9 mouse cellular contexts compared by ENCODE assay signal in genomic region chr4:141867498-141867897, GRCm38 (mm10). TPM values are rescaled to one million over a fixed set of nuclear protein-coding genes. Genes with fewer than 3 reads are reported as not detected.
DNase-seq lines count a peak whose midpoint lies in the region; ATAC-seq lines count a peak whose summit lies in the region.
"Had no signal": no experiment of that assay in that cellular context is flagged by ENCODE, and none has a peak within 500 bp of the region (broad histone marks: within the 10 kb centered on the region; RNA-seq: fewer than 3 reads in every experiment).

No protein-coding gene starts in this region.

- no peak overlapping the region for H3K4me3 ChIP-seq in forebrain, embryonic 16.5 days (replicated peaks; ENCODE audit: low read length)
- no peak overlapping the region for H3K4me3 ChIP-seq in hindbrain, embryonic 12.5 days

- peak overlapping the region; percentile 10; the same call in 1 of the 2 replicates for H3K4me2 ChIP-seq in forebrain, embryonic 16.5 days (ENCODE audit: low read length)
- H3K4me2 ChIP-seq in hindbrain, embryonic 12.5 days (replicated peaks), result peak overlapping the region; percentile 21; the same call in 1 of the 2 replicates

- peak; percentile 52 for ATAC-seq in forebrain, embryonic 16.5 days
- ATAC-seq in hindbrain, embryonic 12.5 days (ENCODE audit: low FRiP score), result peak; percentile 79
- ATAC-seq in inflammation-experienced regulatory T-cells, adult 6 months, result no peak

- H3K36me3 ChIP-seq in forebrain, embryonic 16.5 days (ENCODE audit: control insufficient read depth, insufficient read depth), result no peaks in the 10 kb centered on the region
- no peaks in the 10 kb centered on the region; the same call in 1 of the 2 replicates for H3K36me3 ChIP-seq in hindbrain, embryonic 12.5 days

- WGBS in forebrain, embryonic 16.5 days, result 4% methylated on average over 4 of the region's 4 CpGs
- WGBS in hindbrain, embryonic 12.5 days, result 33% methylated on average over 4 of the region's 4 CpGs

- H3K9ac ChIP-seq in forebrain, embryonic 16.5 days (replicated peaks; ENCODE audit: low read depth, low read length), result 0 out of 2 replicates have a peak overlapping the region, but pooled peaks have one; percentile 2
- H3K9ac ChIP-seq in hindbrain, embryonic 12.5 days, result 0 out of 2 replicates have a peak overlapping the region, but pooled peaks have one; percentile 6

- peak overlapping the region; percentile 62 for H3K27ac ChIP-seq in forebrain, embryonic 16.5 days (ENCODE audit: low read length)
- H3K27ac ChIP-seq in hindbrain, embryonic 12.5 days, result peak overlapping the region; percentile 78

- H3K9me3 ChIP-seq in forebrain, embryonic 16.5 days (ENCODE audit: control insufficient read depth, low read length), result no peaks in the 10 kb centered on the region
- H3K9me3 ChIP-seq in hindbrain, embryonic 12.5 days (replicated peaks), result no peaks in the 10 kb centered on the region

- no peaks in the 10 kb centered on the region for H3K27me3 ChIP-seq in forebrain, embryonic 16.5 days (replicated peaks; ENCODE audit: control insufficient read depth, insufficient read depth, low read length)
- no peaks in the 10 kb centered on the region for H3K27me3 ChIP-seq in hindbrain, embryonic 12.5 days

- peaks cover 39% of the 10 kb centered on the region for H3K4me1 ChIP-seq in forebrain, embryonic 16.5 days (replicated peaks; ENCODE audit: control insufficient read depth, insufficient read depth, low read length)
- H3K4me1 ChIP-seq in hindbrain, embryonic 12.5 days, result peaks cover 51% of the 10 kb centered on the region

- peak; percentile 77 for DNase-seq in layer of hippocampus, adult 11-12 months (ENCODE audit: low spot score)
- DNase-seq in layer of hippocampus, adult 9-10 months (ENCODE audit: low spot score), result no peak
- DNase-seq in adrenal gland, postnatal 10 days, result peak; percentile 76
- DNase-seq in lung, postnatal 14 days, result peak; percentile 71
- DNase-seq in embryo, embryonic 10.5 days (ENCODE audit: low spot score), result no peak

RNA-seq across cellular contexts. Expression of gene Efhd2, which starts 7.2 kb away (rescaled TPM):
- total RNA-seq in adrenal gland, postnatal 10 days (2021), result 10 to 100 TPM; 28.9 to 29.1 TPM
- polyA plus RNA-seq in forebrain, embryonic 16.5 days (2015; fragmentation: Nextera tagmentation; extraction: Ambion mirVana), result 69.9 and 76.8 TPM in 2 replicates
- 79.7 and 83.8 TPM in 2 replicates for polyA plus RNA-seq in hindbrain, embryonic 12.5 days (2016; fragmentation: Nextera tagmentation; extraction: Ambion mirVana)
- 10 to 100 TPM; 26.9 to 64.6 (median 28.4) TPM for polyA plus RNA-seq in inflammation-experienced regulatory T-cells, adult 6 months (2017; shearing (Covaris generic))

RNA-seq across cellular contexts. Expression of gene Ctrc, which starts 21.3 kb away (rescaled TPM):
- total RNA-seq in adrenal gland, postnatal 10 days (2021), result not detected
- polyA plus RNA-seq in forebrain, embryonic 16.5 days (2015; fragmentation: Nextera tagmentation; extraction: Ambion mirVana), result not detected in 2 replicates
- not detected in 2 replicates for polyA plus RNA-seq in hindbrain, embryonic 12.5 days (2016; fragmentation: Nextera tagmentation; extraction: Ambion mirVana)
- polyA plus RNA-seq in inflammation-experienced regulatory T-cells, adult 6 months (2017; shearing (Covaris generic)), result not detected
- total RNA-seq: hematopoietic stem cell, adult 5-6 weeks had no signal

RNA-seq across cellular contexts. Expression of gene Cela2a, which starts 41.5 kb away (rescaled TPM):
- total RNA-seq in adrenal gland, postnatal 10 days (2021), result not detected
- not detected in 2 replicates for polyA plus RNA-seq in forebrain, embryonic 16.5 days (2015; fragmentation: Nextera tagmentation; extraction: Ambion mirVana)
- not detected in 2 replicates for polyA plus RNA-seq in hindbrain, embryonic 12.5 days (2016; fragmentation: Nextera tagmentation; extraction: Ambion mirVana)
- polyA plus RNA-seq in inflammation-experienced regulatory T-cells, adult 6 months (2017; shearing (Covaris generic)), result not detected
- total RNA-seq: hematopoietic stem cell, adult 5-6 weeks had no signal

Comparison
In these comparisons a context has a peak if more than half of its experiments do, and no peak if none do; other contexts are left out.
1. DNase-seq: peak in layer of hippocampus, adult 11-12 months (single experiment), adrenal gland, postnatal 10 days (single experiment) and lung, postnatal 14 days (single experiment); none in layer of hippocampus, adult 9-10 months (single experiment) and embryo, embryonic 10.5 days (single experiment).